Mouse (Mus musculus) midbrain, embryonic 13.5 days (tissue): ENCODE data around the gene Tent5b. TPM values are rescaled to one million over a fixed set of nuclear protein-coding genes. Genes with fewer than 3 reads are reported as not detected.

ENCODE experiments used
- ATAC-seq: fragments of 200-750 bp; cut with Nextera tagmentation; 2 replicates; pipeline ENCODE4 v1.8.0; 2017; ENCODE audit warnings: mild to moderate bottlenecking, moderate TSS enrichment, moderate library complexity
- H3K27ac ChIP-seq: fragments of 300-500 bp; sonication (generic); 2 replicates; pipeline ENCODE4 v1.5.1; 2015; ENCODE audit warnings: inconsistent platforms, mild to moderate bottlenecking, moderate library complexity
- H3K27me3 ChIP-seq: fragments of 300-500 bp; sonication (generic); 2 replicates; pipeline ENCODE4 v1.6.1; 2015; ENCODE audit warnings: mild to moderate bottlenecking, inconsistent platforms
- H3K36me3 ChIP-seq: fragments of 300-500 bp; sonication (generic); 2 replicates; pipeline ENCODE4 v1.6.1; 2015; ENCODE audit warnings: mild to moderate bottlenecking, inconsistent platforms
- H3K4me1 ChIP-seq: fragments of 300-500 bp; sonication (generic); replicated peaks from 2 replicates; pipeline ENCODE4 v1.6.1; 2015; ENCODE audit warnings: inconsistent platforms
- H3K4me2 ChIP-seq: fragments of 300-500 bp; sonication (generic); replicated peaks from 2 replicates; pipeline ENCODE4 v1.6.1; 2015; ENCODE audit warnings: moderate library complexity, mild to moderate bottlenecking, inconsistent platforms
- H3K4me3 ChIP-seq: fragments of 300-500 bp; sonication (generic); replicated peaks from 2 replicates; pipeline ENCODE4 v1.5.1; 2015; ENCODE audit warnings: mild to moderate bottlenecking, inconsistent platforms
- H3K9ac ChIP-seq: fragments of 300-500 bp; sonication (generic); replicated peaks from 2 replicates; pipeline ENCODE4 v1.6.1; 2015; ENCODE audit warnings: mild to moderate bottlenecking, inconsistent platforms
- H3K9me3 ChIP-seq: fragments of 300-500 bp; sonication (generic); 2 replicates; pipeline ENCODE4 v1.6.1; 2016; ENCODE audit warnings: mild to moderate bottlenecking, inconsistent platforms
- WGBS: fragments of 180-500 bp; shearing (Covaris S2); methylation state at CpG from one replicate; pipeline ENCODE4 v1.1.7; 2015; 5-methylcytosine and 5-hydroxymethylcytosine counted together
- polyA plus RNA-seq: library from polyadenylated mRNA; unstranded; fragments of >200 nt; fragmentation: Nextera tagmentation; extraction: Ambion mirVana; gene quantifications from 2 replicates; pipeline ENCODE4 v1.2.1, GENCODE M21; 2015

The Tent5b gene
- polyA plus RNA-seq, 1 experiment from 2014 or later = 0.31 TPM

- Histone ChIP-seq H3K4me3 (no peak overlapping the region), H3K36me3 (no peaks in the 10 kb centered on the region), H3K9me3 (no peaks in the 10 kb centered on the region), H3K4me2 (no peak overlapping the region), H3K9ac (no peak overlapping the region), H3K27me3 (peaks cover 28% of the 10 kb centered on the region), H3K4me1 (no peaks in the 10 kb centered on the region), H3K27ac (no peak overlapping the region)
- WGBS = 88% methylated on average over 2 of the region's 2 CpGs
- ATAC-seq = no peak
Measured at GRCm38 (mm10) chr4:133473833-133474232, 6.1 kb upstream of the Tent5b start.

DNA sequence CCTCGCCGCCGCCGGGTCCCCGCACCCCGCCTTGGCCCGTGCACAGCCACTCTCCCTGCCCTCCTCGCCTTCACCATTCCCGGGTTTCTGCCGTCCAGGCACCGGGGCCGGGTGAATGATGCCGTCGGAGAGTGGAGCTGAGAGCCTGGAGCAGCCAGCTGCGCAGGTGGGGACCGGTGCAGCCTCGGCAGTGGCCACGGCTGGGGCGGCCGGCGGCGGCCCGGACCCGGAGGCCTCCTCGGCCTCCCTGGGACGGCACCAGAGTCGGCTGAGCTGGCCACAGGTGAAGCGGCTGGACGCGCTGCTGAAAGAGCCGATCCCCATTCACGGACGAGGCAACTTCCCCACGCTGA is 229 bp downstream of the Tent5b start:
- peaks cover 14% of the 10 kb centered on the region for H3K4me1 ChIP-seq
- no peak for ATAC-seq
- H3K27ac ChIP-seq = no peak overlapping the region
- peak overlapping the region; percentile 43 for H3K4me3 ChIP-seq
- peak overlapping the region; percentile 60 for H3K9ac ChIP-seq
- no peaks in the 10 kb centered on the region for H3K36me3 ChIP-seq
- H3K9me3 ChIP-seq = no peaks in the 10 kb centered on the region
- 4% methylated on average over 34 of the region's 34 CpGs for whole genome bisulfite sequencing
- peak overlapping the region; percentile 50 for H3K4me2 ChIP-seq
- H3K27me3 ChIP-seq = peaks cover 66% of the 10 kb centered on the region

DNA sequence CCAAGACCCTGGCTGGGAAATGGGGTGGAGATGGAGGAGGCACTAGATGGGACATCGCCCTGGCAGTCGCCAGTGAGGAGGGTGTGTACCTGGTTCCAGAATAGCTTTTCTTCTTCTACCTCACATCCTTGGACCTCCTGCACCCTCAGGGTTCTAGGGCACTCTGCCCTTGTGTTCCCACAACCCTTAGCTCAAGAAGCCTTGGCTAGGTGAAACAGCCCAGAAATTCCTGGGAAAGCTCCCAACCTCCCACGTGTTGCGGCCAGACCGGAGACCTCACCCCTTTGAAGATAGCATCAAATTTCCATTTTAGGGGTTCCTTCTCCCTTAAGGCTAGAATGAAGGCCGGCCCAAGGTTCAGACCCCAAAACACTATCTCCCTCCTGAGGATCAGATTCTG is 822 bp downstream of the Tent5b start:
- no peak for ATAC-seq

DNA sequence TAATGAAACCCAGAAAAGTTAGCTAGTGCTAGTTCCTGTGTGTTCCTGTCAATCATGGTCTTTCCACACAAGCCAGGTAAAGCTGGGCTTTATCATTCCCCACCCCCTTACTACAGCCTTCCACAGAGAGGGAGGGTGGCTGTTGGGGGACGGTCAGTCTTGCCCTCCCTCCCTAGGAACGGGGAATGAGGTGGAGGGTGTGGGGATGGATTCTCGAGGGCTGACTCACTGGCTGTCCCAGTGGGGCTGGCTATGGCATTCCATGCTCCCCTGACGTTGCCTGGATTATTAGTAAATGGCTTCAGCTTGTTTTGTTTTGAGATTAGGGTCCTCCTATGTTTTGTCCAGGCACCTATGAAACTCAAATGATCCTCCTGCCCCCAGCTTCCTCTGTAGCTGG is 1.6 kb downstream of the Tent5b start:
- WGBS = 38% methylated on average over 4 of the region's 4 CpGs
- H3K4me3 ChIP-seq = no peak overlapping the region
- no peaks in the 10 kb centered on the region for H3K36me3 ChIP-seq
- peaks cover 66% of the 10 kb centered on the region for H3K27me3 ChIP-seq
- no peak overlapping the region; the same call in 1 of the 2 replicates for H3K9ac ChIP-seq
- no peak for ATAC-seq
- H3K27ac ChIP-seq = no peak overlapping the region
- no peak overlapping the region for H3K4me2 ChIP-seq
- no peaks in the 10 kb centered on the region for H3K9me3 ChIP-seq
- H3K4me1 ChIP-seq = peaks cover 14% of the 10 kb centered on the region

More for the DNA sequence above, 822 bp downstream of the Tent5b start:
- no peak overlapping the region for H3K9ac ChIP-seq
- peaks cover 14% of the 10 kb centered on the region for H3K4me1 ChIP-seq
- WGBS = 58% methylated on average over 6 of the region's 6 CpGs
- no peaks in the 10 kb centered on the region for H3K9me3 ChIP-seq
- H3K4me2 ChIP-seq = no peak overlapping the region
- H3K27me3 ChIP-seq = peaks cover 68% of the 10 kb centered on the region
- no peaks in the 10 kb centered on the region for H3K36me3 ChIP-seq
- no peak overlapping the region for H3K27ac ChIP-seq
- 0 out of 2 replicates have a peak overlapping the region, but pooled peaks have one; percentile 43 for H3K4me3 ChIP-seq

- Histone ChIP-seq H3K9ac (no peak overlapping the region), H3K4me2 (no peak overlapping the region), H3K9me3 (no peaks in the 10 kb centered on the region), H3K4me3 (no peak overlapping the region), H3K4me1 (peaks cover 14% of the 10 kb centered on the region), H3K27ac (no peak overlapping the region), H3K36me3 (no peaks in the 10 kb centered on the region), H3K27me3 (peaks cover 59% of the 10 kb centered on the region)
- no peak for ATAC-seq
- WGBS = 80% methylated on average over 3 of the region's 3 CpGs
Measured at GRCm38 (mm10) chr4:133482479-133482878, 2.5 kb downstream of the Tent5b start.

DNA sequence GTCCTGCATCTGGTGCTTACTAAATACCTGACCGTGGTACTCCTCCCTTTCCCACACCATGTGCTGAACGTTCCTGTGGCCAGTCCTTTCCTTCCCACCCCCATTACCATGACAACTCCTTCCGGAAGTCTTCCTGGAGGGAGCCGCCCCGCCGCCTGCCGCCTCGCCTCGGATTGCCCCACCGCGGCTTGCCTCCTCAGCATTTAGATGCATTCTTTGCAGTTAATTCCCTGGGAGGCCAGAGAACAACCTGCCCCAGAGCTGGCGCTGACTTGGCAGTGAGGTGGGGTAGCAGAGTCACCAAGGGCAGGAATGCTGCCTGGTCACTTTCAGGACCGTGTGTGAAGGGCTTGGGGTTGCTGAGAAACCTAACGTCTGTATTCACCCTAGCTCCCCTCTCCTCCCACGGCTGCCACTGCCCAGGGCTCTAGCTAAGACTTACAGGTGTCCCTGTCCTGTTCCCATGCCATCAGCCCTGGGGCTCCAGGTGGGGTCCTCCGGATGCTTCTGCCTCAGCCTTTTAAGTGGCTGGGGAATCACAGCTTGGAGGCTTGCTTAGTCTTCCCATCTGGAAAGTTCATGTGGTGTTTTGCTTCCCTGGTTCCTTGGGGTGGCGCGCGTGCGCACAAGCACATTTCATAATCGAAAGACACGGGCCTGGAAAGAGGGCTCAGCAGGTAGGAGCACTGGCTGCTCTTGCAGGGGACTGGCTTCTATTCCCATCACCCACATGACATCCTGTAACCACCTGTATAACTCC is 4.5 kb downstream of the Tent5b start:
- ATAC-seq = no peak
- H3K9me3 ChIP-seq = no peaks in the 10 kb centered on the region
- H3K27ac ChIP-seq = no peak overlapping the region
- H3K9ac ChIP-seq = no peak overlapping the region; the same call in 1 of the 2 replicates
- peaks cover 47% of the 10 kb centered on the region for H3K27me3 ChIP-seq
- WGBS = 9% methylated on average over 22 of the region's 22 CpGs
- H3K4me1 ChIP-seq = peaks cover 12% of the 10 kb centered on the region
- no peak overlapping the region for H3K4me3 ChIP-seq
- no peaks in the 10 kb centered on the region for H3K36me3 ChIP-seq
- no peak overlapping the region for H3K4me2 ChIP-seq

GRCm38 (mm10) chr4:133485691-133486425 is 5.9 kb downstream of the Tent5b start:
- Histone ChIP-seq H3K4me1 (peaks cover 6% of the 10 kb centered on the region; the same call in 1 of the 2 replicates), H3K4me3 (no peak overlapping the region), H3K27ac (no peak overlapping the region), H3K4me2 (no peak overlapping the region), H3K27me3 (peaks cover 36% of the 10 kb centered on the region), H3K36me3 (no peaks in the 10 kb centered on the region), H3K9ac (no peak overlapping the region), H3K9me3 (no peaks in the 10 kb centered on the region)
- WGBS = 91% methylated on average over 28 of the region's 28 CpGs
- ATAC-seq = no peak

DNA sequence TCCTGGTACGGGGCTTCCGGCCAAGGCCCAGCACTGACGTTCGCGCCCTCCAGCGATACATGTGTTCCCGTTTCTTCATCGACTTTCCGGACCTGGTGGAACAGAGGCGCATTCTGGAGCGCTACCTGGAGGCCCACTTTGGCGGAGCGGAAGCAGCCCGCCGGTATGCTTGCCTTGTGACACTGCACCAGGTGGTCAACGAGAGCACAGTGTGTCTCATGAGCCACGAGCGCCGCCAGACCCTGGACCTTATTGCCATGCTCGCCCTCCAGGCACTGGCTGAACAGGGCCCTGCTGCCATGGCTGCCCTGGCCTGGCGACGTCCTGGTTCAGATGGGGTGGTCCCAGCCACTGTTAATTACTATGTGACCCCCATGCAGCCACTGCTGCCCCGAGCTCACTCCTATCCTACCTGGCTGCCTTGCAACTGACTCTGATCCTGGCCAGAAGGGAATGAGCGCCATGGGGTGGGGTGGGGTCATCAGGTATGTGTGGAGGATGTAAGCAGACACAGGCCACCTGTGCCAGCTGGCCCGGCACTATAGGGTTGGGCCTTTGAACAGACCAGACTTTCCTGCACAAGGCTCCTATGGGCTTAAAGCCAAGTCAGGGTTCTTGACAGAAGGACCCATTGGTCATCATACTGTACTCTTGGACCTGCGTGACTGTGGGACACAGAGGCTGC is 6.9 kb downstream of the Tent5b start:
- no peak overlapping the region for H3K4me3 ChIP-seq
- H3K36me3 ChIP-seq = no peaks in the 10 kb centered on the region
- no peak overlapping the region for H3K4me2 ChIP-seq
- no peak overlapping the region for H3K27ac ChIP-seq
- no peak overlapping the region for H3K9ac ChIP-seq
- whole genome bisulfite sequencing = 94% methylated on average over 26 of the region's 26 CpGs
- peaks cover 6% of the 10 kb centered on the region; the same call in 1 of the 2 replicates for H3K4me1 ChIP-seq
- ATAC-seq = no peak
- no peaks in the 10 kb centered on the region for H3K9me3 ChIP-seq
- peaks cover 30% of the 10 kb centered on the region for H3K27me3 ChIP-seq

- 89% methylated on average over 20 of the region's 20 CpGs for WGBS
- ATAC-seq = no peak
- no peak overlapping the region for H3K27ac ChIP-seq
Measured at GRCm38 (mm10) chr4:133488619-133489392, 8.9 kb downstream of the Tent5b start.

GRCm38 (mm10) chr4:133489489-133490245 is 9.7 kb downstream of the Tent5b start:
- Histone ChIP-seq H3K4me2 (no peak overlapping the region), H3K27ac (no peak overlapping the region), H3K27me3 (peaks cover 20% of the 10 kb centered on the region), H3K9me3 (no peaks in the 10 kb centered on the region), H3K36me3 (no peaks in the 10 kb centered on the region), H3K4me3 (no peak overlapping the region), H3K9ac (no peak overlapping the region), H3K4me1 (no peaks in the 10 kb centered on the region)
- WGBS = 68% methylated on average over 4 of the region's 4 CpGs
- ATAC-seq = no peak

More at GRCm38 (mm10) chr4:133488619-133489392, 8.9 kb downstream of the Tent5b start:
- H3K4me1 ChIP-seq = peaks cover 6% of the 10 kb centered on the region; the same call in 1 of the 2 replicates
- no peaks in the 10 kb centered on the region for H3K9me3 ChIP-seq
- peaks cover 21% of the 10 kb centered on the region for H3K27me3 ChIP-seq
- no peak overlapping the region for H3K4me2 ChIP-seq
- H3K36me3 ChIP-seq = no peaks in the 10 kb centered on the region
- H3K9ac ChIP-seq = no peak overlapping the region
- H3K4me3 ChIP-seq = no peak overlapping the region

- H3K36me3 ChIP-seq = no peaks in the 10 kb centered on the region
- 48% methylated on average over 10 of the region's 10 CpGs for WGBS
- H3K4me1 ChIP-seq = no peaks in the 10 kb centered on the region
- H3K9ac ChIP-seq = no peak overlapping the region
- H3K27me3 ChIP-seq = peaks cover 38% of the 10 kb centered on the region
- H3K4me2 ChIP-seq = no peak overlapping the region
- H3K27ac ChIP-seq = no peak overlapping the region
- ATAC-seq = no peak
- no peaks in the 10 kb centered on the region for H3K9me3 ChIP-seq
- H3K4me3 ChIP-seq = no peak overlapping the region
Measured at GRCm38 (mm10) chr4:133491800-133492199, 11.9 kb downstream of the Tent5b start.
